Mouse (Mus musculus): Measurements from ENCODE around the gene Dnah2.

The Dnah2 gene

GRCm38 (mm10) chr11:69405397-69406200, 143.3 kb downstream of the Dnah2 start:
- no peak for DNase-seq

- no peak for DNase-seq
Measured at GRCm38 (mm10) chr11:69404595-69405396, 144.1 kb downstream of the Dnah2 start.

GRCm38 (mm10) chr11:69403691-69404594, 145.0 kb downstream of the Dnah2 start:
- DNase-seq, result no peak

GRCm38 (mm10) chr11:69401987-69402386, 146.9 kb downstream of the Dnah2 start:
- no peak for DNase-seq

- DNase-seq, result peak; percentile 71 to 74
Measured at GRCm38 (mm10) chr11:69401210-69401637, 147.7 kb downstream of the Dnah2 start.

- DNase-seq, result no peak
Measured at GRCm38 (mm10) chr11:69400083-69400850, 148.6 kb downstream of the Dnah2 start.

GRCm38 (mm10) chr11:69399201-69400082, 149.5 kb downstream of the Dnah2 start:
- no peak for DNase-seq

- no peak for DNase-seq
Measured at GRCm38 (mm10) chr11:69398486-69399200, 150.3 kb downstream of the Dnah2 start.

GRCm38 (mm10) chr11:69398059-69398458, 150.9 kb downstream of the Dnah2 start, which contains the start of gene Tmem88:
TSS of gene Tmem88 (minus strand) at chr11:69398234.
- no peak for DNase-seq

- DNase-seq, result no peak
Measured at GRCm38 (mm10) chr11:69397581-69398057, 151.3 kb downstream of the Dnah2 start.

- DNase-seq, result peak in 1 of 2 experiments; percentile 18
Measured at GRCm38 (mm10) chr11:69396772-69397171, 152.1 kb downstream of the Dnah2 start.

- DNase-seq, result peak; percentile 84 to 89
Measured at GRCm38 (mm10) chr11:69395634-69396373, 153.1 kb downstream of the Dnah2 start.

- DNase-seq, result peak; percentile 78 to 85
Measured at GRCm38 (mm10) chr11:69395235-69395633, 153.7 kb downstream of the Dnah2 start, which contains the start of the genes Naa38 and Cyb5d1. TSS of gene Naa38 (plus strand) at chr11:69395487. TSS of gene Cyb5d1 (minus strand) at chr11:69395631.

- peak in 1 of 2 experiments; percentile 31 for DNase-seq
Measured at GRCm38 (mm10) chr11:69394591-69395167, 154.2 kb downstream of the Dnah2 start.

- peak in 1 of 2 experiments; percentile 63 for DNase-seq
Measured at GRCm38 (mm10) chr11:69390400-69391034, 158.4 kb downstream of the Dnah2 start.

GRCm38 (mm10) chr11:69389531-69390399, 159.1 kb downstream of the Dnah2 start:
- DNase-seq, result no peak

GRCm38 (mm10) chr11:69388680-69389079, 160.2 kb downstream of the Dnah2 start:
- DNase-seq, result no peak

Measured in spleen, adult 18-20 months (tissue).